ENCODE assay signal across 20 mouse cellular contexts in the genomic region with DNA sequence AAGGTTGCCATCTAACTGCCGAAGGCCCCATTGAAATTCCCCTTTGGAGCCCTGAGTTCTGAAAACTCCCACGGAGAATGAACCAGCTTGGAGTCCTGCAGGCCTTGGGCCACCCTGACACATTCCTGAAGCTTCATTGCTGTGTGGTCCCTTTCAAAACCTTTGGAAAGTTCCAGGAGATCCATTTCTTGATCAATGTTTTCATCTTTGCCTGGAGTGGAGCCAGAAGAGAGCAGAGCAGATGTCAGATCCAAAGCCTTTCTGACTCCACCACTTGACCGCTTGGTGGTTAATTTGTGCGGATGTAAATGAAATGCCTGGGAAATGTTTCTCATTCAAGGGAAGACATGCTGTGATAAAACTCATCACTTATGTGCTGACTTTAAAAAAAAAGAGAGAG. TPM values are rescaled to one million over a fixed set of nuclear protein-coding genes. Genes with fewer than 3 reads are reported as not detected.
DNase-seq lines count a peak whose midpoint lies in the region; ATAC-seq lines count a peak whose summit lies in the region.
"Had no signal": no experiment of that assay in that cellular context is flagged by ENCODE, and none has a peak within 500 bp of the region (broad histone marks: within the 10 kb centered on the region; RNA-seq: fewer than 3 reads in every experiment).

No protein-coding gene starts in this region.

- H3K9ac ChIP-seq in lung, embryonic 15.5 days = no peak overlapping the region
- no peak overlapping the region for H3K9ac ChIP-seq in kidney, embryonic 16.5 days (replicated peaks; ENCODE audit: low read length)
- H3K9ac ChIP-seq: embryonic facial prominence, embryonic 12.5 days; forebrain, embryonic 13.5 days; neural tube, embryonic 12.5 days had no signal

- DNase-seq in kidney, adult 18-20 months = peak; percentile 21
- DNase-seq in kidney, adult 8-10 months = no peak
- no peak for DNase-seq in lung, postnatal 36 days
- peak; percentile 58 for DNase-seq in Muller cell, postnatal 12 days (ENCODE audit: inconsistent ontology term)
- no peak for DNase-seq in limb, embryonic 10.5 days (ENCODE audit: low spot score)
- no peak for DNase-seq in left cerebral cortex, adult 9 months (ENCODE audit: low spot score in 2 of 2)
- DNase-seq: adrenal gland, adult 2 months; cerebellum, adult 2 months; gastrocnemius, postnatal 10 days; heart, postnatal 4 days; lung, adult 18-20 months; thymus, adult 18-20 months had no signal

- H3K27ac ChIP-seq in lung, embryonic 15.5 days = peak overlapping the region; percentile 81
- H3K27ac ChIP-seq in kidney, embryonic 16.5 days (ENCODE audit: low read length) = peak overlapping the region; percentile 74
- H3K27ac ChIP-seq in limb, embryonic 10.5 days = no peak overlapping the region
- H3K27ac ChIP-seq: embryonic facial prominence, embryonic 12.5 days; forebrain, embryonic 13.5 days; neural tube, embryonic 12.5 days had no signal

- no peaks in the 10 kb centered on the region for H3K9me3 ChIP-seq in lung, embryonic 15.5 days
- H3K9me3 ChIP-seq in kidney, embryonic 16.5 days (ENCODE audit: low read length) = no peaks in the 10 kb centered on the region
- H3K9me3 ChIP-seq in limb, embryonic 10.5 days (replicated peaks) = no peaks in the 10 kb centered on the region
- H3K9me3 ChIP-seq: embryonic facial prominence, embryonic 12.5 days; forebrain, embryonic 13.5 days; megakaryocyte, embryonic 14.5 days; neural tube, embryonic 12.5 days had no signal

- no peak for ATAC-seq in lung, embryonic 15.5 days (ENCODE audit: borderline replicate concordance, extremely low read depth, low FRiP score, low TSS enrichment)
- ATAC-seq in kidney, embryonic 16.5 days (ENCODE audit: low FRiP score, low TSS enrichment) = no peak
- ATAC-seq: hindbrain, embryonic 16.5 days had no signal

- no peaks in the 10 kb centered on the region for H3K36me3 ChIP-seq in lung, embryonic 15.5 days
- no peaks in the 10 kb centered on the region for H3K36me3 ChIP-seq in kidney, embryonic 16.5 days (ENCODE audit: insufficient read depth, low read length)
- H3K36me3 ChIP-seq in limb, embryonic 10.5 days = no peaks in the 10 kb centered on the region
- H3K36me3 ChIP-seq: embryonic facial prominence, embryonic 12.5 days; neural tube, embryonic 12.5 days had no signal

- H3K27me3 ChIP-seq in lung, embryonic 15.5 days = no peaks in the 10 kb centered on the region
- no peaks in the 10 kb centered on the region for H3K27me3 ChIP-seq in kidney, embryonic 16.5 days (ENCODE audit: insufficient read depth, low read length)
- H3K27me3 ChIP-seq in limb, embryonic 10.5 days (ENCODE audit: low read depth, poor library complexity, severe bottlenecking) = no peaks in the 10 kb centered on the region
- H3K27me3 ChIP-seq: embryonic facial prominence, embryonic 12.5 days; neural tube, embryonic 12.5 days had no signal

- H3K4me1 ChIP-seq in lung, embryonic 15.5 days = peaks cover 52% of the 10 kb centered on the region
- peaks cover 58% of the 10 kb centered on the region for H3K4me1 ChIP-seq in kidney, embryonic 16.5 days (ENCODE audit: insufficient read depth, low read length)
- peaks cover 25% of the 10 kb centered on the region for H3K4me1 ChIP-seq in limb, embryonic 10.5 days
- H3K4me1 ChIP-seq: megakaryocyte, embryonic 14.5 days had no signal

- WGBS in lung, embryonic 15.5 days = 53% methylated on average over 4 of the region's 4 CpGs
- 65% methylated on average over 4 of the region's 4 CpGs for WGBS in kidney, embryonic 16.5 days
- WGBS in limb, embryonic 10.5 days = 85% methylated on average over 4 of the region's 4 CpGs

- H3K4me2 ChIP-seq in lung, embryonic 15.5 days = no peak overlapping the region
- H3K4me2 ChIP-seq in kidney, embryonic 16.5 days (replicated peaks; ENCODE audit: low read depth, low read length) = no peak overlapping the region
- H3K4me2 ChIP-seq: embryonic facial prominence, embryonic 12.5 days; forebrain, embryonic 13.5 days; neural tube, embryonic 12.5 days had no signal

- no peak overlapping the region for H3K4me3 ChIP-seq in lung, embryonic 15.5 days
- no peak overlapping the region for H3K4me3 ChIP-seq in kidney, embryonic 16.5 days (ENCODE audit: low read length)
- H3K4me3 ChIP-seq in limb, embryonic 10.5 days = no peak overlapping the region
- H3K4me3 ChIP-seq: embryonic facial prominence, embryonic 12.5 days; erythroblast, embryonic 14.5 days; forebrain, embryonic 13.5 days; megakaryocyte, embryonic 14.5 days; neural tube, embryonic 12.5 days had no signal

RNA-seq across cellular contexts. Expression of gene Igfbp7, which starts 8.8 kb away (rescaled TPM):
- polyA plus RNA-seq in lung, embryonic 15.5 days (2015; fragmentation: Nextera tagmentation; extraction: Ambion mirVana) = 77.7 and 88.4 TPM in 2 replicates
- 455 and 475 TPM in 2 replicates for polyA plus RNA-seq in kidney, embryonic 16.5 days (2015; fragmentation: Nextera tagmentation; extraction: Ambion mirVana)
- 1.1 and 1.3 TPM in 2 replicates for polyA plus RNA-seq in limb, embryonic 10.5 days (2016; fragmentation: Nextera tagmentation; extraction: Ambion mirVana)

Comparison
In these comparisons a context has a peak if more than half of its experiments do, and no peak if none do; other contexts are left out.
1. DNase-seq: peak in kidney, adult 18-20 months (single experiment) and Muller cell, postnatal 12 days (single experiment); none in kidney, adult 8-10 months (0 of 2), lung, postnatal 36 days (single experiment), limb, embryonic 10.5 days (single experiment) and left cerebral cortex, adult 9 months (0 of 2).
2. RNA of gene Igfbp7, which starts 8.8 kb away (polyA plus RNA-seq): 455 to 475 TPM in kidney, embryonic 16.5 days and 77.7 to 88.4 TPM in lung, embryonic 15.5 days; 1.1 to 1.3 TPM in limb, embryonic 10.5 days; every median in the first group is over 10 times any median in the second.